Mouse (Mus musculus) heart, embryonic 14.5 days (tissue): ENCODE data around the gene Wap. TPM values are rescaled to one million over a fixed set of nuclear protein-coding genes. Genes with fewer than 3 reads are reported as not detected.

Experiments
- ATAC-seq: fragments of 200-750 bp; cut with Nextera tagmentation; 2 replicates; pipeline ENCODE4 v1.8.0; 2017; ENCODE audit warnings: low read depth, moderate TSS enrichment; ENCODE audit not compliant: insufficient number of reproducible peaks, insufficient read depth, low FRiP score
- H3K27ac ChIP-seq, 2 experiments: fragments of 200-500 bp in 1 of 2; fragments of 300-500 bp in 1 of 2; sonication (generic) in 1 of 2; replicated peaks in 1 of 2; 2 replicates each; pipeline ENCODE4 v1.5.1; 2012 to 2014; ENCODE audit warnings: low read depth in 2 of 2, low read length in 2 of 2, control low read depth in 1 of 2, mild to moderate bottlenecking in 1 of 2, mixed read lengths in 1 of 2; ENCODE audit not compliant: control insufficient read depth in 1 of 2, insufficient read depth in 1 of 2
- H3K27me3 ChIP-seq: fragments of 300-500 bp; sonication (generic); 2 replicates; pipeline ENCODE4 v1.6.1; 2014; ENCODE audit warnings: mild to moderate bottlenecking, low read length, control low read depth; ENCODE audit not compliant: control insufficient read depth, insufficient read depth
- H3K36me3 ChIP-seq: fragments of 300-500 bp; sonication (generic); 2 replicates; pipeline ENCODE4 v1.6.1; 2014; ENCODE audit warnings: mild to moderate bottlenecking, control low read depth, low read length, mixed read lengths; ENCODE audit not compliant: control insufficient read depth, insufficient read depth
- H3K4me1 ChIP-seq, 2 experiments: fragments of 200-500 bp in 1 of 2; fragments of 300-500 bp in 1 of 2; sonication (generic) in 1 of 2; 2 replicates each; pipeline ENCODE4 v1.6.1; 2012 to 2014; ENCODE audit warnings: low read length in 2 of 2, control low read depth in 1 of 2, mixed read lengths in 1 of 2; ENCODE audit not compliant: control insufficient read depth in 2 of 2, insufficient read depth in 2 of 2
- H3K4me2 ChIP-seq: fragments of 300-500 bp; sonication (generic); 2 replicates; pipeline ENCODE4 v1.6.1; 2014; ENCODE audit warnings: mild to moderate bottlenecking, low read length
- H3K4me3 ChIP-seq, 2 experiments: fragments of 200-500 bp in 1 of 2; fragments of 300-500 bp in 1 of 2; sonication (generic) in 1 of 2; 2 replicates each; pipeline ENCODE4 v1.5.1; 2012 to 2014; ENCODE audit warnings: low read length in 2 of 2, mild to moderate bottlenecking in 2 of 2, control low read depth in 1 of 2, low read depth in 1 of 2, moderate library complexity in 1 of 2; ENCODE audit not compliant: control insufficient read depth in 1 of 2, insufficient read depth in 1 of 2
- H3K9ac ChIP-seq: fragments of 300-500 bp; sonication (generic); 2 replicates; pipeline ENCODE4 v1.6.1; 2014; ENCODE audit warnings: mild to moderate bottlenecking, low read length
- H3K9me3 ChIP-seq: fragments of 300-500 bp; sonication (generic); 2 replicates; pipeline ENCODE4 v1.6.1; 2016; ENCODE audit warnings: low read length, control low read depth; ENCODE audit not compliant: control insufficient read depth
- WGBS: fragments of 180-500 bp; shearing (Covaris S2); extraction: QIAGEN DNeasy Blood & Tissue Kit; methylation state at CpG from one replicate; pipeline ENCODE4 v1.1.7; 2014; 5-methylcytosine and 5-hydroxymethylcytosine counted together
- polyA plus RNA-seq: library from polyadenylated mRNA; unstranded; fragments of >200 nt; fragmentation: Nextera tagmentation; extraction: Ambion mirVana; gene quantifications from 2 replicates; pipeline ENCODE4 v1.2.1, GENCODE M21; 2014

Wap gene
- polyA plus RNA-seq, 1 experiment from 2014 or later = not detected

DNA sequence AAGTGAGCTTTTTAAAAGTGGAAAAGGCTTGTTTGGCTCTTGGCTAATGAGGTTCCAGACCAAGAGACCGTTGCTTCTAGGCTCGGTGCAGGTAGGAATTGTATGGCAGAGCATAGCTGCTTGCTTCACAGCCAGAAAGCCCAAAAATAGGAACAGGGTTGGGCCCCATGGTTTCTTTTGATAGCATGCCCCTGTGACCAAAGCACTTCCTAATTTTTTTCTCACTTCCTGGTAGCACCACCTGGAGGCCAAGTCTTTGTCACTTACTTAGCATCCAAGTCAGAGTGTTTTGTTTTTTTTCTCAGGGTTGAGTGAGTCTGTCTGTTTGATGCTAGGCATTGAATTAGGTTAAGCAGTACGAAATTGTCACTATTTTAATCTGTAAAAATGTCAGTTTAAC is 51.8 kb downstream of the Wap start:
- Histone ChIP-seq H3K9me3 (no peaks in the 10 kb centered on the region), H3K27me3 (no peaks in the 10 kb centered on the region), H3K4me3 (no peak overlapping the region), H3K4me1 (peaks cover 0 to 16% of the 10 kb centered on the region in 2 experiments; a peak in 3 of 4 replicates), H3K36me3 (peaks cover 62% of the 10 kb centered on the region), H3K9ac (no peak overlapping the region), H3K27ac (no peak overlapping the region), H3K4me2 (no peak overlapping the region)
- 51% methylated on average over 3 of the region's 3 CpGs for WGBS
- ATAC-seq = no peak

DNA sequence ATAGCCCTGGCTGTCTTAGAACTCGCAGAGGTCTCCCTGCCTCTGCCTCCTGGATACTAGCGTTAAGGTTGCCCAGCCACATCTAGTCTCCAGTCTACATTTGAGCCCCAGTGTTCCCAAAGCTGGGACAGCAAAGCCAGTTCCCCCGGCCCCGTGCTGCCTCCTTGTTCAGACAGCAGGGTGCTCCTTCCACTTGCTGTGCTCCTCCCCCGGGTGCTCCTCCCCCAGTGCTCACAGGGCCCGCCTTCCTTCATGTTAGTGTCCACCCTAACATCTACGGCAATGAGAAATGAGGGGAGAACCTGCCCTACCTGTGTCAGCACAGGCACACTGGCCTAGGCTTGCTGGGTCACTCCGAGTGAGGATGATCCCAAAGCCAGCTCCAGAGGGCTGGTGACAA is 52.7 kb downstream of the Wap start:
- peaks cover 0 to 16% of the 10 kb centered on the region in 2 experiments; a peak in 3 of 4 replicates for H3K4me1 ChIP-seq
- no peaks in the 10 kb centered on the region for H3K27me3 ChIP-seq
- H3K36me3 ChIP-seq = peaks cover 53% of the 10 kb centered on the region
- H3K4me3 ChIP-seq = no peak overlapping the region
- no peaks in the 10 kb centered on the region for H3K9me3 ChIP-seq
- H3K27ac ChIP-seq = no peak overlapping the region
- no peak for ATAC-seq
- 90% methylated on average over 8 of the region's 8 CpGs for WGBS
- no peak overlapping the region for H3K4me2 ChIP-seq
- no peak overlapping the region for H3K9ac ChIP-seq

Other genes with a start within 250 kb of the Wap start
- gene Zmiz2, start 249.6 kb downstream of the Wap start, polyA plus RNA-seq = 8.2 and 9.1 TPM in 2 replicates
- gene Ppia, start 223.2 kb downstream of the Wap start, polyA plus RNA-seq = 4,253 and 4,441 TPM in 2 replicates
- gene H2afv, start 194.2 kb downstream of the Wap start, polyA plus RNA-seq = 377 and 424 TPM in 2 replicates
- 21.8 and 24.3 TPM in 2 replicates for gene Purb, start 162.7 kb downstream of the Wap start, polyA plus RNA-seq
- gene Myo1g, start 117.7 kb downstream of the Wap start, polyA plus RNA-seq = 0.59 and 0.77 TPM in 2 replicates
- 52.9 and 56.5 TPM in 2 replicates for gene Ccm2, start 91.8 kb downstream of the Wap start, polyA plus RNA-seq
- 0.22 and 0.86 TPM in 2 replicates for gene Nacad, start 32.6 kb downstream of the Wap start, polyA plus RNA-seq
- gene Tbrg4, start 12.6 kb downstream of the Wap start, polyA plus RNA-seq = 34.8 and 39.8 TPM in 2 replicates
- gene Ramp3, start 19.9 kb upstream of the Wap start, polyA plus RNA-seq = 2.3 and 3.9 TPM in 2 replicates
- not detected in 2 replicates for gene Gm11983, start 199.0 kb upstream of the Wap start, polyA plus RNA-seq